Mouse (Mus musculus) lung, postnatal 0 days (tissue): ENCODE measurements around the gene Ptrh2.

ENCODE experiments used
- CTCF ChIP-seq: IDR thresholded peaks from 2 replicates; pipeline ENCODE4 v1.5.1; 2016; ENCODE audit warnings: antibody characterized with exemption, mild to moderate bottlenecking
- EP300 ChIP-seq: IDR thresholded peaks from 2 replicates; pipeline ENCODE4 v1.6.1; 2016; ENCODE audit warnings: antibody characterized with exemption, mild to moderate bottlenecking, control low read depth

GRCm38 (mm10) chr11:86684126-86685012 is 584 bp downstream of the Ptrh2 start:
- no peak for TF ChIP-seq CTCF
- no peak for TF ChIP-seq EP300
